Mouse (Mus musculus) testis, adult 10 weeks (tissue): ENCODE results near the gene Tmem123. TPM values are rescaled to one million over a fixed set of nuclear protein-coding genes. Genes with fewer than 3 reads are reported as not detected.

Experiments
- polyA plus RNA-seq: library from polyadenylated mRNA; stranded (reverse); fragments of 350-450 nt; fragmentation: Illumina TruSeq; extraction: RNeasy Lipid Tissue Mini Kit (QIAGEN cat#74804); gene quantifications from one replicate; pipeline ENCODE4 v1.2.3, GENCODE M21; 2014; ENCODE audit warnings: low read depth, low replicate concordance

The Tmem123 gene
- 65.1 TPM for polyA plus RNA-seq

DNA sequence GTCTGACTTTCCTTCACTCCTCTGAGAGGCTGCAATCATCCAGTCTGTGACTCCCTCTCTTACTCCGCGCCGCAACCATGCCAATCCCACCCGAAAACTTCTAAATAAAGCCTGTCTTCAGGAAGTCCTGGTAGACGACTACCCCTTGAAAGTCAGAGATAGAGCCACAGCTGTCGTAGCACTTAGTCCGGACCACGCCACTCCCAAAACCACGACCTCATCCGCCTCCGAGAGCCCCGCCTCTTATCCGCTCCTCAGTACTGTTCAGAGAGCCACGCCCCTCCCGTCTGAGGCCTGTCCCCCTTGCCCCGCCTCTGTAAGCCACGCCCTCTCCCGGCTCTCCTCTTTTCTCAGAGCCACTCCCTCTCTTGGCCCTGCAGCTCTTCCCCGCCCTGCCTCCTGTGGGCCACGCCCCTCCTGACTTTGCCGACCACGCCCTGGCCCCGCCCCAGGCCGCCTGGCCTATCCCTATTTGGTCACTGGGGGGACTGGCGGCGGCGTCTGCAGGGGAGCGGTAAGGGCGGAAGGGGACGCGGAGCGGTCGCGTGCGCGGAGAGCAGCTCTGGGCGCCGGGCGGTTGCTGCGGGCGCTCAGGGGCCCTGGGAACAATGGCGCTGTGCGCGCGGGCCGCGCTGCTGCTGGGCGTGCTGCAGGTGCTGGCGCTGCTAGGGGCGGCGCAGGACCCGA is at the start of gene Tmem123:
Gene Tmem123, plus strand, starts transcription at position 428 of the 687 bp plus-strand sequence.

DNA sequence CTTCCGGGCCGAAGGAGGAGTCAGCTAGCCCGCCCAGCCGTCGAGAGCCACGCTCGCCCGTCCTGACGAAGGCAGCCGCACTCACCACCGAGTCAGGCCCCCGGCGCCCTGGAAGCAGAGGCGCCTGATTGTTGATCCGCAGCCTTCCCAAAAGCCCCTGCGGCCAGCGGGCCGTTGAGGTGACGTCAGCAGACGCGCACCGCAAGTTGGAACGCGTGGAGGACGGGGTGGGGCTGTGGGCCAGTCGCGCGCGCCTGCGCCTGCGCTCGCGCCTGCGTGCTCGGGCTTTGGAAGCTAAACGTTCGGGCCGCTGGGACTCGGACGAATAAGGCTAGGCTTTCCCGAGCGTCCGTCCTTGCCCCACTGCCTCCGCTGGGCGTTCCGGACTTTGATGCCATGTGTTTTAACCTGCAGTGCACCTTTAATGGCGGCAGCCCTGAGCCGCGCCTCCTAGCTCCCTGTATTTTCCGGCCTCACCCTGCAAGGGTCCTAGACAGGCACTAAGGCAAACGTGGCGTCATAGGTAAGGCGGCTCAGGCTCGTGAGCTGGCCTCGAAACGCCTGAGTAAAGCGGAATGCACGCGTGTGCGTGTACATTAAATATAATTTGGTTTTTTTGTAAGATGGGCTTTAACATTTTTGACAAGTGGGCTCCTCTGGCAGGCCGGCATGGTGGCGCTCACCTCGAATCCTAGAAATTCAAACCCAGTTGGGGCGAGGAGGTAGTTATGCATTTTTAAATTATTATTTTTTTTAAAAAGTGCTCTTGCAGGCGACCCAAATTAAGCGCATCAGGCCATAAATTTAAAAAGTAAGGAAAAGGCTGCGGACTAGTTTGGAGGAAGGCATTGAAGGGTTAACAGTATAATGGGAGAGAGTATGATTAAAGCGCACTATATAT is 73.3 kb downstream of the Tmem123 start, which contains the start of gene Birc2:
Gene Birc2, minus strand, starts transcription at position 160 of the 901 bp plus-strand sequence.

Other genes starting within 250 kb of the Tmem123 start
- gene Mmp8, start 205.6 kb upstream of the Tmem123 start, polyA plus RNA-seq: not detected
- not detected for gene Mmp27, start 192.6 kb upstream of the Tmem123 start, polyA plus RNA-seq
- not detected for gene Mmp20, start 135.8 kb upstream of the Tmem123 start, polyA plus RNA-seq
- 0.34 TPM for gene Mmp7, start 72.0 kb upstream of the Tmem123 start, polyA plus RNA-seq
- gene Birc2, start 73.0 kb downstream of the Tmem123 start, polyA plus RNA-seq: 160 TPM
- 6.9 TPM for gene Birc3, start 109.1 kb downstream of the Tmem123 start, polyA plus RNA-seq
- 87.5 TPM for gene Yap1, start 240.6 kb downstream of the Tmem123 start, polyA plus RNA-seq